Mouse (Mus musculus) liver, adult 2 months (tissue): ENCODE measurements around the gene Lrrc4c.

Experiments used
- CTCF ChIP-seq: fragments of 200-500 bp; IDR thresholded peaks from 2 replicates; pipeline ENCODE4 v1.5.1; 2011; ENCODE audit warnings: low read depth, low read length, control low read depth
- POLR2A ChIP-seq: fragments of 200-500 bp; IDR thresholded peaks from 2 replicates; pipeline ENCODE4 v1.6.1; 2011; ENCODE audit warnings: low read length, control low read depth; ENCODE audit not compliant: insufficient read depth; ENCODE audit errors: extremely low read depth

DNA sequence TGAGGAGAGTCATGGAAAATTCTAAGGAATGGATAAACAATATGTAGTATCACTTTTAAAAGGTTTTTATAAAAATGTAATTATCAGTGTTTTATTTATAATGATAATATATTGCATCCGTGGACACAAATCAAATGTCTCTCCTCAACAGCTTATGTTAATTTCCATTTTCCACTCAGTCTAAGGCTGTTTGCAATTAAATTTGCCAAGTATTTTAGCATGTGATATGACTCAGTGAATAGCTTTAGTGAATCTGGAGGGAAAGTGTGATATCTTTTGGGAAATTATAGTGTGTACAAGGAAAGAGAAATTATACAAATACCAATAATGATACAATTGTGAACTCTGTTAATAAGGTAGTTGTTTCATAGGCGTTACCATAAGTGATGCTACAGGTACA lies 1207.1 kb downstream of the Lrrc4c start:
- TF ChIP-seq CTCF: no peak
- no peak for TF ChIP-seq POLR2A
